ENCODE assay signal across 8 mouse cellular contexts in genomic region chr9:43104873-43105663, GRCm38 (mm10). TPM values are rescaled to one million over a fixed set of nuclear protein-coding genes. Genes with fewer than 3 reads are reported as not detected.
A peak's percentile ranks its signal among the peaks of the same experiment; 100 is the strongest.
DNase-seq lines count a peak whose midpoint lies in the region; ATAC-seq and TF ChIP-seq lines count a peak whose summit lies in the region.

No protein-coding gene starts in this region.

- H3K4me3 ChIP-seq in megakaryocyte, embryonic 14.5 days (replicated peaks), result peak overlapping the region; percentile 94
- H3K4me3 ChIP-seq in embryonic facial prominence, embryonic 11.5 days (ENCODE audit: low read depth, low read length), result peak overlapping the region; percentile 64
- H3K4me3 ChIP-seq in heart, embryonic 14.5 days (ENCODE audit: control insufficient read depth in 1 of 2, insufficient read depth in 1 of 2, low read depth in 1 of 2, low read length in 2 of 2), result peak overlapping the region; percentile 84 to 89
- H3K4me3 ChIP-seq in midbrain, embryonic 10.5 days, result peak overlapping the region; percentile 80
- peak overlapping the region; percentile 97 for H3K4me3 ChIP-seq in testis, adult 2 months (ENCODE audit: control insufficient read depth, low read depth, low read length)

- H3K27me3 ChIP-seq in megakaryocyte, embryonic 14.5 days (replicated peaks), result peaks cover 33% of the 10 kb centered on the region
- no peaks in the 10 kb centered on the region for H3K27me3 ChIP-seq in embryonic facial prominence, embryonic 11.5 days (ENCODE audit: control insufficient read depth, insufficient read depth, low read length)
- no peaks in the 10 kb centered on the region for H3K27me3 ChIP-seq in heart, embryonic 14.5 days (ENCODE audit: control insufficient read depth, insufficient read depth, low read length)
- H3K27me3 ChIP-seq in midbrain, embryonic 10.5 days (ENCODE audit: low read depth, poor library complexity, severe bottlenecking), result no peaks in the 10 kb centered on the region
- no peaks in the 10 kb centered on the region for H3K27me3 ChIP-seq in testis, adult 2 months (ENCODE audit: control insufficient read depth, insufficient read depth, low read length)

- H3K36me3 ChIP-seq in megakaryocyte, embryonic 14.5 days (replicated peaks; ENCODE audit: low read length), result no peaks in the 10 kb centered on the region
- H3K36me3 ChIP-seq in embryonic facial prominence, embryonic 11.5 days (replicated peaks; ENCODE audit: control insufficient read depth, insufficient read depth, low read depth, low read length), result no peaks in the 10 kb centered on the region
- 0 out of 2 replicates have a peak, but pooled peaks cover 9% of the 10 kb centered on the region for H3K36me3 ChIP-seq in heart, embryonic 14.5 days (ENCODE audit: control insufficient read depth, insufficient read depth, low read length)
- peaks cover 2% of the 10 kb centered on the region; the same call in 1 of the 2 replicates for H3K36me3 ChIP-seq in midbrain, embryonic 10.5 days
- H3K36me3 ChIP-seq in testis, adult 2 months (ENCODE audit: control insufficient read depth, insufficient read depth, low read length), result no peaks in the 10 kb centered on the region

- peak overlapping the region; percentile 88 for H3K9ac ChIP-seq in embryonic facial prominence, embryonic 11.5 days (replicated peaks; ENCODE audit: low read length)
- peak overlapping the region; percentile 93 for H3K9ac ChIP-seq in heart, embryonic 14.5 days (ENCODE audit: low read length)

- H3K4me1 ChIP-seq in megakaryocyte, embryonic 14.5 days, result peaks cover 44% of the 10 kb centered on the region
- H3K4me1 ChIP-seq in embryonic facial prominence, embryonic 11.5 days (ENCODE audit: control insufficient read depth, insufficient read depth, low read length), result no peaks in the 10 kb centered on the region; the same call in 1 of the 2 replicates
- H3K4me1 ChIP-seq in heart, embryonic 14.5 days (ENCODE audit: control insufficient read depth in 2 of 2, insufficient read depth in 2 of 2, low read length in 2 of 2), result peaks cover 5 to 31% of the 10 kb centered on the region in 2 experiments
- H3K4me1 ChIP-seq in midbrain, embryonic 10.5 days, result peaks cover 43% of the 10 kb centered on the region
- peaks cover 11% of the 10 kb centered on the region for H3K4me1 ChIP-seq in testis, adult 2 months (ENCODE audit: control insufficient read depth, insufficient read depth, low read length)

- ATAC-seq in megakaryocyte, adult 5-6 weeks (ENCODE audit: poor library complexity, severe bottlenecking), result no peak
- peak; percentile 7 for ATAC-seq in activated CD4-positive, CD25-positive, alpha-beta regulatory T cell, adult 4 months
- peak; percentile 3; the same call in 1 of the 2 replicates for ATAC-seq in embryonic facial prominence, embryonic 11.5 days (replicated peaks; ENCODE audit: insufficient number of reproducible peaks, low FRiP score, low TSS enrichment, low read depth)
- no peak for ATAC-seq in heart, embryonic 14.5 days (ENCODE audit: insufficient number of reproducible peaks, insufficient read depth, low FRiP score, low read depth)

- H3K9me3 ChIP-seq in megakaryocyte, embryonic 14.5 days, result no peaks in the 10 kb centered on the region
- H3K9me3 ChIP-seq in embryonic facial prominence, embryonic 11.5 days (replicated peaks; ENCODE audit: control insufficient read depth, low read length), result no peaks in the 10 kb centered on the region
- no peaks in the 10 kb centered on the region for H3K9me3 ChIP-seq in heart, embryonic 14.5 days (ENCODE audit: control insufficient read depth, low read length)
- no peaks in the 10 kb centered on the region for H3K9me3 ChIP-seq in midbrain, embryonic 10.5 days (replicated peaks)

- WGBS in embryonic facial prominence, embryonic 11.5 days, result under 1% methylated on average over 40 of the region's 40 CpGs
- WGBS in heart, embryonic 14.5 days, result under 1% methylated on average over 40 of the region's 40 CpGs
- WGBS in midbrain, embryonic 10.5 days, result under 1% methylated on average over 40 of the region's 40 CpGs

- peak; percentile 57 for DNase-seq in embryonic facial prominence, embryonic 11.5 days (ENCODE audit: low spot score)
- peak; percentile 64 for DNase-seq in kidney, postnatal 14 days
- no peak for DNase-seq in midbrain, embryonic 10.5 days (ENCODE audit: low spot score)

- TF ChIP-seq POLR2A in testis, adult 2 months (IDR thresholded peaks at IDR 0.05; ENCODE audit: control insufficient read depth, low read depth, low read length), result no peak

- peak overlapping the region; percentile 63 for H3K4me2 ChIP-seq in embryonic facial prominence, embryonic 11.5 days (ENCODE audit: low read depth, low read length)
- peak overlapping the region; percentile 83 for H3K4me2 ChIP-seq in heart, embryonic 14.5 days (ENCODE audit: low read length)

- TF ChIP-seq CTCF in testis, adult 2 months (IDR thresholded peaks at IDR 0.05; ENCODE audit: control insufficient read depth, insufficient read depth, insufficient replicate concordance, low read depth, low read length), result no peak

- H3K27ac ChIP-seq in embryonic facial prominence, embryonic 11.5 days (replicated peaks; ENCODE audit: low read depth, low read length), result peak overlapping the region; percentile 77
- H3K27ac ChIP-seq in heart, embryonic 14.5 days (replicated peaks in 1 of 2; ENCODE audit: control insufficient read depth in 1 of 2, insufficient read depth in 1 of 2, low read depth in 2 of 2, low read length in 2 of 2), result peak overlapping the region; percentile 87 to 97
- peak overlapping the region; percentile 93 for H3K27ac ChIP-seq in midbrain, embryonic 10.5 days (replicated peaks)
- peak overlapping the region; percentile 93 for H3K27ac ChIP-seq in testis, adult 2 months (ENCODE audit: control insufficient read depth, insufficient read depth, low read depth, low read length)

RNA-seq across cellular contexts. Expression of gene Arhgef12, which starts 2.0 kb away (rescaled TPM):
- polyA plus RNA-seq in megakaryocyte, embryonic 14.5 days (2012; ENCODE audit: insufficient read depth, low replicate concordance), result 0.16 and 2.4 TPM in 2 replicates
- 0.78 and 1.9 TPM in 2 replicates for total RNA-seq in megakaryocyte, adult 5-6 weeks (2015)
- total RNA-seq in megakaryocyte, adult 5-6 weeks (2017), result 1.1 and 5.7 TPM in 2 replicates
- polyA plus RNA-seq in activated CD4-positive, CD25-positive, alpha-beta regulatory T cell, adult 4 months (2017; shearing (Covaris generic)), result 10 to 100 TPM; 11.3 to 11.4 TPM
- polyA plus RNA-seq in embryonic facial prominence, embryonic 11.5 days (2014; fragmentation: Nextera tagmentation; extraction: Ambion mirVana), result 8.2 and 10.5 TPM in 2 replicates
- 18.0 and 20.5 TPM in 2 replicates for polyA plus RNA-seq in heart, embryonic 14.5 days (2014; fragmentation: Nextera tagmentation; extraction: Ambion mirVana)
- polyA plus RNA-seq in midbrain, embryonic 10.5 days (2016; fragmentation: Nextera tagmentation; extraction: Ambion mirVana), result 7.3 and 7.8 TPM in 2 replicates
- polyA plus RNA-seq in testis, adult 2 months (2012; rRNA removed), result 6.9 TPM in 2 replicates

RNA-seq across cellular contexts. Expression of gene Tmem136, which starts 11.3 kb away (rescaled TPM):
- polyA plus RNA-seq in megakaryocyte, embryonic 14.5 days (2012; ENCODE audit: insufficient read depth, low replicate concordance), result not detected in 2 replicates
- total RNA-seq in megakaryocyte, adult 5-6 weeks (2015), result not detected in 2 replicates
- total RNA-seq in megakaryocyte, adult 5-6 weeks (2017), result not detected in 2 replicates
- polyA plus RNA-seq in activated CD4-positive, CD25-positive, alpha-beta regulatory T cell, adult 4 months (2017; shearing (Covaris generic)), result 1 to 10 TPM; 3.0 to 3.1 TPM
- 13.6 and 13.9 TPM in 2 replicates for polyA plus RNA-seq in embryonic facial prominence, embryonic 11.5 days (2014; fragmentation: Nextera tagmentation; extraction: Ambion mirVana)
- polyA plus RNA-seq in heart, embryonic 14.5 days (2014; fragmentation: Nextera tagmentation; extraction: Ambion mirVana), result 15.1 and 17.2 TPM in 2 replicates
- polyA plus RNA-seq in midbrain, embryonic 10.5 days (2016; fragmentation: Nextera tagmentation; extraction: Ambion mirVana), result 12.6 and 16.3 TPM in 2 replicates
- polyA plus RNA-seq in testis, adult 2 months (2012; rRNA removed), result 0.30 and 0.80 TPM in 2 replicates

Comparison
In these comparisons a context has a peak if more than half of its experiments do, and no peak if none do; other contexts are left out.
1. ATAC-seq: peak in activated CD4-positive, CD25-positive, alpha-beta regulatory T cell, adult 4 months (single experiment) and embryonic facial prominence, embryonic 11.5 days (single experiment); none in megakaryocyte, adult 5-6 weeks (single experiment) and heart, embryonic 14.5 days (single experiment).
2. Peak in every context shown above with its lines, with median percentiles within 50 percentile points of each other: H3K4me3 ChIP-seq and H3K27ac ChIP-seq.